Mouse (Mus musculus) midbrain, postnatal 0 days (tissue): ENCODE data around the gene Osbpl10. TPM values are rescaled to one million over a fixed set of nuclear protein-coding genes. Genes with fewer than 3 reads are reported as not detected.

Source experiments
- ATAC-seq: fragments of 200-750 bp; cut with Nextera tagmentation; 2 replicates; pipeline ENCODE4 v1.8.0; 2017; ENCODE audit warnings: moderate number of reproducible peaks, mild to moderate bottlenecking, moderate TSS enrichment, moderate library complexity; ENCODE audit not compliant: low FRiP score
- DNase-seq: peaks from one replicate; pipeline ENCODE4 v3.0.0-alpha.2; 2015; ENCODE audit warnings: low spot score
- H3K27ac ChIP-seq: fragments of 300-500 bp; sonication (generic); 2 replicates; pipeline ENCODE4 v1.5.1; 2014; ENCODE audit warnings: low read depth, mild to moderate bottlenecking, low read length, mixed read lengths
- H3K27me3 ChIP-seq: fragments of 300-500 bp; sonication (generic); 2 replicates; pipeline ENCODE4 v1.6.1; 2014; ENCODE audit warnings: low read length, control low read depth, mixed read lengths; ENCODE audit not compliant: insufficient read depth
- H3K36me3 ChIP-seq: fragments of 300-500 bp; sonication (generic); 2 replicates; pipeline ENCODE4 v1.6.1; 2014; ENCODE audit warnings: low read length, control low read depth, mixed read lengths; ENCODE audit not compliant: insufficient read depth
- H3K4me1 ChIP-seq: fragments of 300-500 bp; sonication (generic); 2 replicates; pipeline ENCODE4 v1.6.1; 2014; ENCODE audit warnings: mild to moderate bottlenecking, control low read depth, antibody characterized with exemption, low read length, mixed read lengths; ENCODE audit not compliant: insufficient read depth
- H3K4me2 ChIP-seq: fragments of 300-500 bp; sonication (generic); 2 replicates; pipeline ENCODE4 v1.6.1; 2014; ENCODE audit warnings: low read depth, mild to moderate bottlenecking, low read length, mixed read lengths; ENCODE audit not compliant: poor library complexity, severe bottlenecking
- H3K4me3 ChIP-seq: fragments of 300-500 bp; sonication (generic); 2 replicates; pipeline ENCODE4 v1.5.1; 2014; ENCODE audit warnings: low read depth, mild to moderate bottlenecking, low read length, moderate library complexity
- H3K9ac ChIP-seq: fragments of 300-500 bp; sonication (generic); replicated peaks from 2 replicates; pipeline ENCODE4 v1.6.1; 2014; ENCODE audit warnings: mild to moderate bottlenecking, low read length, moderate library complexity, mixed read lengths; ENCODE audit not compliant: poor library complexity, severe bottlenecking
- H3K9me3 ChIP-seq: fragments of 300-500 bp; sonication (generic); 2 replicates; pipeline ENCODE4 v1.6.1; 2016; ENCODE audit warnings: low read length, control low read depth
- CTCF ChIP-seq: IDR thresholded peaks from 2 replicates; pipeline ENCODE4 v1.5.1; 2016; ENCODE audit warnings: antibody characterized with exemption, mild to moderate bottlenecking
- WGBS: fragments of 180-500 bp; shearing (Covaris S2); extraction: QIAGEN DNeasy Blood & Tissue Kit; methylation state at CpG from one replicate; pipeline ENCODE4 v1.1.7; 2014; 5-methylcytosine and 5-hydroxymethylcytosine counted together
- polyA plus RNA-seq: library from polyadenylated mRNA; unstranded; fragments of >200 nt; fragmentation: Nextera tagmentation; extraction: Ambion mirVana; gene quantifications from 2 replicates; pipeline ENCODE4 v1.2.1, GENCODE M21; 2015
- total RNA-seq: library from RNA; depleted of rRNA; stranded (reverse); fragments of >200 nt; gene quantifications from 2 replicates; pipeline ENCODE4 v1.2.3, GENCODE M21; 2014; rRNA removed

Osbpl10 gene
- total and polyA plus RNA-seq, 2 experiments from 2014 or later = 3.2 to 23.5 TPM

DNA sequence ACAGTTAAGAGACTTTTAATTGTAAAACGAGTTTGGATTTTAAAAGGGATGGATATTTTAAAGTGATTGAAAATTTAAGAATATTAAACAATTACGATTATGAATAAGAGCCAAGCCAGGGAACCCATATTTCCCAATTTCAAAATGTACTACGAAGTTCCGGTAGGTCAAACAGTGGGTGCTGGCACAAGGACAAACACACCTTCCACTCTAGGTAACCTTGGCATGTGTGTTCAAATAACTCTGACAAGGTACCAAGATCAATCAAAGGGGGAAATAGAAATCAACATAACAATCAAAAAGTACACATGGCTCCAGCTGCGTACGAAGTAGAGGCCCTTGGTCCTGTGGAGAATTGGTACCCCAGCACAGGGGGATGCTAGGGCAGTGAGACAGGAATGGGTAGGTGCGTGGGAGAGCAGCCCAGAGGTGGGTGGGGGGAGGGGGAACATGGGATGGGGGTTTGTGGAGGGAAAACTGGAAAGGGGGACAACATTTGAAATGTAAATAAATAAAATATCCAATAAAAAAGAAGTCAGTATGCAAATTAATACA, 294.8 kb downstream of the Osbpl10 start:
- Histone ChIP-seq H3K9me3 (no peaks in the 10 kb centered on the region), H3K27me3 (no peaks in the 10 kb centered on the region), H3K36me3 (peaks cover 14% of the 10 kb centered on the region; the same call in 1 of the 2 replicates), H3K4me1 (no peaks in the 10 kb centered on the region), H3K27ac (no peak overlapping the region), H3K9ac (no peak overlapping the region), H3K4me2 (no peak overlapping the region), H3K4me3 (no peak overlapping the region)
- WGBS = 96% methylated on average over 7 of the region's 7 CpGs
- DNase-seq = no peak
- TF ChIP-seq CTCF = no peak
- no peak for ATAC-seq

DNA sequence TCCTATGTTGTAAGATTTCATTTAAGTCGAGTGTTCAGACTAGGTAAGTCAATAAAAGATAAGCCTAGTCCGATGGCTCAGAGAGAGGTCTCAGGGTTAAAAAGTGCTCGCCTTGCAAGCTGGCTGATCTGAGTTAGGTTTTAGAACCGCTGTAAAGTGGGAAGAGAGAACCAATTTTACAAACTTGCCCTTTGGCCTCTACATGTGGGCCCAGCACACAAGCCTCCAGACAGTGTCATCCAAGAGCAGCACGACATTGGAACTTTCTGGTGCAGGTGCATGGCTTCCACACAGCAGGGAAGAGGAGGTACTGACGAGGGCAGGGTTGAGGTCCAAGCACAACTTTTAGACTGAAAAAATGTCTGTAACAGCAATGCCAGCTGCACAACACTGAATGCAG, 296.4 kb downstream of the Osbpl10 start:
- Histone ChIP-seq H3K4me2 (no peak overlapping the region), H3K9ac (no peak overlapping the region), H3K4me1 (no peaks in the 10 kb centered on the region), H3K36me3 (peaks cover 14% of the 10 kb centered on the region; the same call in 1 of the 2 replicates), H3K27ac (no peak overlapping the region), H3K9me3 (no peaks in the 10 kb centered on the region), H3K27me3 (no peaks in the 10 kb centered on the region), H3K4me3 (no peak overlapping the region)
- no peak for DNase-seq
- WGBS = 89% methylated on average over 6 of the region's 6 CpGs
- ATAC-seq = no peak
- TF ChIP-seq CTCF = no peak

GRCm38 (mm10) chr9:115278641-115279040, 300.3 kb downstream of the Osbpl10 start:
- H3K36me3 ChIP-seq = peaks cover 14% of the 10 kb centered on the region; the same call in 1 of the 2 replicates
- no peak overlapping the region for H3K4me2 ChIP-seq
- H3K9me3 ChIP-seq = no peaks in the 10 kb centered on the region
- H3K4me3 ChIP-seq = no peak overlapping the region
- no peak for TF ChIP-seq CTCF
- H3K27ac ChIP-seq = no peak overlapping the region
- WGBS = 97% methylated on average over 1 of the region's 1 CpGs
- DNase-seq (no peak), ATAC-seq (no peak)
- no peaks in the 10 kb centered on the region for H3K27me3 ChIP-seq
- no peak overlapping the region for H3K9ac ChIP-seq
- H3K4me1 ChIP-seq = no peaks in the 10 kb centered on the region

Other genes starting within 250 kb of the Osbpl10 start
- gene Cmtm6, start 247.5 kb upstream of the Osbpl10 start, total RNA-seq = 19.3 and 20.0 TPM in 2 replicates
- gene Cmtm6, start 247.5 kb upstream of the Osbpl10 start, polyA plus RNA-seq = 19.2 and 21.5 TPM in 2 replicates
- 13.7 and 15.6 TPM in 2 replicates for gene Cmtm7, start 196.7 kb upstream of the Osbpl10 start, total RNA-seq
- gene Cmtm7, start 196.7 kb upstream of the Osbpl10 start, polyA plus RNA-seq = 8.0 and 9.1 TPM in 2 replicates
- gene Cmtm8, start 134.4 kb upstream of the Osbpl10 start, total RNA-seq = 1.1 and 4.2 TPM in 2 replicates
- gene Cmtm8, start 134.4 kb upstream of the Osbpl10 start, polyA plus RNA-seq = 4.1 and 6.4 TPM in 2 replicates
- 72.1 and 77.7 TPM in 2 replicates for gene Gpd1l, start 44.6 kb upstream of the Osbpl10 start, total RNA-seq
- 39.2 and 39.3 TPM in 2 replicates for gene Gpd1l, start 44.6 kb upstream of the Osbpl10 start, polyA plus RNA-seq
- gene Rps27rt, start 4.2 kb downstream of the Osbpl10 start, total RNA-seq = 20.7 and 27.4 TPM in 2 replicates
- gene Rps27rt, start 4.2 kb downstream of the Osbpl10 start, polyA plus RNA-seq = 195 and 227 TPM in 2 replicates